Mouse (Mus musculus): ENCODE results near the gene Mybphl. TPM values are rescaled to one million over a fixed set of nuclear protein-coding genes. Genes with fewer than 3 reads are reported as not detected.
A peak's percentile ranks its signal among the peaks of the same experiment; 100 is the strongest.

The Mybphl gene
- polyA plus RNA-seq (2015; fragmentation: Nextera tagmentation; extraction: Ambion mirVana) = not detected in 2 replicates

- H3K4me3 ChIP-seq (replicated peaks) = no peak within 1 kb of the TSS
- H3K4me2 ChIP-seq (replicated peaks) = no peak within 1 kb of the TSS
- 77% methylated on average over 9 of the region's 9 CpGs for WGBS
- peaks cover 27% of the 10 kb centered on the region for H3K4me1 ChIP-seq (replicated peaks)
- 0 out of 2 replicates have a peak within 1 kb of the TSS, but pooled peaks have one; percentile 35 for H3K27ac ChIP-seq
- no peaks in the 10 kb centered on the region for H3K9me3 ChIP-seq
- 0 out of 2 replicates have a peak, but pooled peaks cover under 1% of the 10 kb centered on the region for H3K36me3 ChIP-seq
- no peaks in the 10 kb centered on the region for H3K27me3 ChIP-seq
- peak; percentile 3; the same call in 1 of the 2 replicates for ATAC-seq
- no peak within 1 kb of the TSS for H3K9ac ChIP-seq (replicated peaks)
Observed at GRCm38 (mm10) chr3:108364270-108364995, at the start of gene Mybphl. Gene Mybphl (plus strand): TSS chr3:108364911.

- Histone ChIP-seq H3K27me3 (no peaks in the 10 kb centered on the region), H3K36me3 (peaks cover 24% of the 10 kb centered on the region; the same call in 1 of the 2 replicates), H3K4me2 (replicated peaks) (no peak overlapping the region), H3K4me3 (replicated peaks) (no peak overlapping the region), H3K9me3 (no peaks in the 10 kb centered on the region), H3K9ac (replicated peaks) (no peak overlapping the region), H3K4me1 (replicated peaks) (0 out of 2 replicates have a peak, but pooled peaks cover 3% of the 10 kb centered on the region), H3K27ac (no peak overlapping the region)
- ATAC-seq = no peak
- 71% methylated on average over 2 of the region's 2 CpGs for WGBS
Observed at GRCm38 (mm10) chr3:108318517-108318916, 46.2 kb upstream of the Mybphl start.

- Histone ChIP-seq H3K9ac (replicated peaks) (no peak overlapping the region), H3K27me3 (no peaks in the 10 kb centered on the region), H3K4me3 (replicated peaks) (no peak overlapping the region), H3K9me3 (no peaks in the 10 kb centered on the region), H3K4me2 (replicated peaks) (no peak overlapping the region), H3K36me3 (peaks cover 33% of the 10 kb centered on the region), H3K4me1 (replicated peaks) (0 out of 2 replicates have a peak, but pooled peaks cover 3% of the 10 kb centered on the region), H3K27ac (no peak overlapping the region)
- no peak for ATAC-seq
- WGBS = 80% methylated on average over 4 of the region's 4 CpGs
Observed at GRCm38 (mm10) chr3:108321671-108322070, 43.0 kb upstream of the Mybphl start.

DNA sequence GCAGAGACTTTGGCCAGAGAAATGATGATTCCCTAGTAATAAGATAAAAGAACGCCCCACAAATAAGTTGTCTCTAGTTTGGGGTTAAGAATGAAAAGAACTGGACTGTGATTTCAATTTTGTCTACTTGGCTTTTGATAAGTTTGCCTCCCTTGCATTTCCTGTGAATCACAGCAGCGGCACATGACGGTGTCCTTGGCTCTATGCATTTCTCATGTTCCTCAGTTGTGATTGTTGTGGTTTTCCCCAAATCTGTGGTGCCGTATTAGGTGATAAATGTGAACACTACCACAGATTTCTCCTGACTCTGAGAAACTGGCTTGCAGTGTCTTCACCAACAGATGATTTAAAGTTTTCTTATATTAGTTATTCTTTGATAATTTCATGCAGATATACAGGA lies 42.6 kb upstream of the Mybphl start:
- 94% methylated on average over 4 of the region's 4 CpGs for WGBS
- H3K4me1 ChIP-seq (replicated peaks) = 0 out of 2 replicates have a peak, but pooled peaks cover 3% of the 10 kb centered on the region
- no peaks in the 10 kb centered on the region for H3K9me3 ChIP-seq
- no peak overlapping the region for H3K9ac ChIP-seq (replicated peaks)
- H3K27me3 ChIP-seq = no peaks in the 10 kb centered on the region
- no peak for ATAC-seq
- H3K27ac ChIP-seq = no peak overlapping the region
- H3K4me2 ChIP-seq (replicated peaks) = no peak overlapping the region
- no peak overlapping the region for H3K4me3 ChIP-seq (replicated peaks)
- peaks cover 36% of the 10 kb centered on the region for H3K36me3 ChIP-seq

DNA sequence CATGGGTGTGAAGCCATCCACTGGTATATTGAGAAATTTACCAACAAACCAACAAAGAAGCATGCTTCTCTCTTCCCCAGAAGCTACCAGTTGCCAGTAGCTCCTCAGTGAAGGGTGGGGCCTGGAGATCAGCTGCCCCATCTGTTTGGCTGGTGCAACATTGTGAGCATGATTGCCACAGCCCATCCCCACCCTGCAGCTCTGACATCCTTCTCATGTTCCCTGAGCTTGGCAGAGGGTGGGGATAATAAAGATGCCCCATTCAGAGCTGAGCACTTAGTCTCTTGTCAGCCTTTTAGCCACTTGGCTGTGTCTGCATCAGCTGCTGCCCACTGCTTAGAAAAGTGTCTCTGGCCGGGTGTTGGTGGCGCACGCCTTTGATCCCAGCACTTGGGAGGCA lies 41.7 kb upstream of the Mybphl start:
- WGBS = 86% methylated on average over 3 of the region's 3 CpGs
- H3K9ac ChIP-seq (replicated peaks) = no peak overlapping the region

GRCm38 (mm10) chr3:108324837-108325236 lies 39.9 kb upstream of the Mybphl start:
- H3K4me2 ChIP-seq (replicated peaks) = no peak overlapping the region
- no peaks in the 10 kb centered on the region for H3K27me3 ChIP-seq
- peaks cover 54% of the 10 kb centered on the region for H3K36me3 ChIP-seq
- no peak overlapping the region for H3K9ac ChIP-seq (replicated peaks)
- ATAC-seq = no peak
- H3K4me1 ChIP-seq (replicated peaks) = 0 out of 2 replicates have a peak, but pooled peaks cover 3% of the 10 kb centered on the region
- 85% methylated on average over 4 of the region's 4 CpGs for WGBS
- no peak overlapping the region for H3K4me3 ChIP-seq (replicated peaks)
- H3K9me3 ChIP-seq = no peaks in the 10 kb centered on the region
- no peak overlapping the region for H3K27ac ChIP-seq

More for the DNA sequence above, 41.7 kb upstream of the Mybphl start:
- Histone ChIP-seq H3K4me3 (replicated peaks) (no peak overlapping the region), H3K9me3 (no peaks in the 10 kb centered on the region), H3K27me3 (no peaks in the 10 kb centered on the region), H3K27ac (no peak overlapping the region), H3K4me1 (replicated peaks) (0 out of 2 replicates have a peak, but pooled peaks cover 3% of the 10 kb centered on the region), H3K36me3 (peaks cover 45% of the 10 kb centered on the region), H3K4me2 (replicated peaks) (no peak overlapping the region)
- ATAC-seq = no peak

GRCm38 (mm10) chr3:108325521-108325920 lies 39.2 kb upstream of the Mybphl start:
- H3K27me3 ChIP-seq = no peaks in the 10 kb centered on the region
- no peak overlapping the region for H3K4me3 ChIP-seq (replicated peaks)
- H3K27ac ChIP-seq = no peak overlapping the region
- H3K9me3 ChIP-seq = no peaks in the 10 kb centered on the region
- 98% methylated on average over 9 of the region's 9 CpGs for WGBS
- ATAC-seq = no peak
- no peak overlapping the region for H3K4me2 ChIP-seq (replicated peaks)
- H3K4me1 ChIP-seq (replicated peaks) = 0 out of 2 replicates have a peak, but pooled peaks cover 3% of the 10 kb centered on the region
- H3K36me3 ChIP-seq = peaks cover 58% of the 10 kb centered on the region
- H3K9ac ChIP-seq (replicated peaks) = no peak overlapping the region

GRCm38 (mm10) chr3:108327275-108327674 lies 37.4 kb upstream of the Mybphl start:
- H3K4me3 ChIP-seq (replicated peaks) = no peak overlapping the region
- ATAC-seq = no peak
- H3K36me3 ChIP-seq = peaks cover 71% of the 10 kb centered on the region
- no peak overlapping the region for H3K27ac ChIP-seq
- no peaks in the 10 kb centered on the region for H3K9me3 ChIP-seq
- 98% methylated on average over 8 of the region's 8 CpGs for WGBS
- H3K27me3 ChIP-seq = no peaks in the 10 kb centered on the region
- no peaks in the 10 kb centered on the region for H3K4me1 ChIP-seq (replicated peaks)
- H3K4me2 ChIP-seq (replicated peaks) = no peak overlapping the region
- H3K9ac ChIP-seq (replicated peaks) = no peak overlapping the region

DNA sequence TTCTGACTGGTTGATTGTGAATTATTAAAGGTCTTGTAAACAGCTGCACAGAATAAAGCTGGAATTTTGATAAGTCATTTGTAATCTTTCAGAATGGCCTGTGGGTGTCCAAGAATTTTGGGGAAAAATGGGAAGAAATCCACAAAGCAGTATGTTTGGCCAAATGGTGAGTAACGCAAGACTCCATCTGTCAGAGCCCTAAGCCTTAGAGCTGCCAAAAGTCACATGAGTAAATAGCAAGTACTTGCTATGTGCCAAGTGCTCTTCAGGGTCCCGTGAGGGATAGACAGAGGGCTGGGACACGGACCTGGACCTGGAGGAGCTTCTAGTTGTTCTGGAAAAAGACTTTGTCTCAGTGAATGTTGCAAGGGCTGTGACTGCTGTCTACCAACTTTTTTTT lies 36.8 kb upstream of the Mybphl start:
- 82% methylated on average over 3 of the region's 3 CpGs for WGBS
- peak overlapping the region; percentile 71; the same call in 1 of the 2 replicates for H3K27ac ChIP-seq
- no peak overlapping the region for H3K4me3 ChIP-seq (replicated peaks)
- H3K27me3 ChIP-seq = no peaks in the 10 kb centered on the region
- H3K9ac ChIP-seq (replicated peaks) = no peak overlapping the region
- no peak overlapping the region for H3K4me2 ChIP-seq (replicated peaks)
- H3K9me3 ChIP-seq = no peaks in the 10 kb centered on the region
- no peak for ATAC-seq
- H3K36me3 ChIP-seq = peaks cover 75% of the 10 kb centered on the region
- no peaks in the 10 kb centered on the region for H3K4me1 ChIP-seq (replicated peaks)

DNA sequence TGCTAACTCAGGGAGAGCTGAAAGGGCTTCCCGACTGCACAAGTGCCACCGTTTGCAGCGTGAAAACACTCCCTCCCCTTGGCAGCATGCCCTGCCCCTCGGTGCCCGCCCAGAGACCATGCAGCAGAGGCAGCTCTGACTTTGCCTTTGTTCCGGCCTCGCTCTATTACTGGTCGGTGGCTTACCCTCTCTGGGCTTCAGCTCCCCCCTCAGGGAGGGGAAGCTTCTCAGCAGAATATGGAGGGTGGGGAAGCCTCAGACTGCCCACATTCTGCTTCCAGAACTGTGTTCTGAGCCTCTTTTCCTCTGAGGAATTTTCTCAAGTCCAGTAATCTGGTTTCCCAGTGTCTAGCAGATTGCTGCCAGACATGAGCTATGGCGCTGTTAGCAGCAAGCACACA lies 36.3 kb upstream of the Mybphl start:
- WGBS = 69% methylated on average over 9 of the region's 9 CpGs
- Histone ChIP-seq H3K36me3 (peaks cover 78% of the 10 kb centered on the region), H3K9ac (replicated peaks) (no peak overlapping the region), H3K27me3 (no peaks in the 10 kb centered on the region), H3K4me1 (replicated peaks) (no peaks in the 10 kb centered on the region), H3K27ac (peak overlapping the region; percentile 71; the same call in 1 of the 2 replicates), H3K9me3 (no peaks in the 10 kb centered on the region), H3K4me3 (replicated peaks) (no peak overlapping the region), H3K4me2 (replicated peaks) (no peak overlapping the region)
- peak; percentile 63 for ATAC-seq

- H3K4me1 ChIP-seq (replicated peaks) = no peaks in the 10 kb centered on the region
- peaks cover 87% of the 10 kb centered on the region for H3K36me3 ChIP-seq
- H3K27ac ChIP-seq = no peak overlapping the region
- no peak overlapping the region for H3K4me2 ChIP-seq (replicated peaks)
- 92% methylated on average over 6 of the region's 6 CpGs for WGBS
- H3K9me3 ChIP-seq = no peaks in the 10 kb centered on the region
- no peak for ATAC-seq
- H3K9ac ChIP-seq (replicated peaks) = no peak overlapping the region
- no peaks in the 10 kb centered on the region for H3K27me3 ChIP-seq
- H3K4me3 ChIP-seq (replicated peaks) = no peak overlapping the region
Observed at GRCm38 (mm10) chr3:108330812-108331211, 33.9 kb upstream of the Mybphl start.

DNA sequence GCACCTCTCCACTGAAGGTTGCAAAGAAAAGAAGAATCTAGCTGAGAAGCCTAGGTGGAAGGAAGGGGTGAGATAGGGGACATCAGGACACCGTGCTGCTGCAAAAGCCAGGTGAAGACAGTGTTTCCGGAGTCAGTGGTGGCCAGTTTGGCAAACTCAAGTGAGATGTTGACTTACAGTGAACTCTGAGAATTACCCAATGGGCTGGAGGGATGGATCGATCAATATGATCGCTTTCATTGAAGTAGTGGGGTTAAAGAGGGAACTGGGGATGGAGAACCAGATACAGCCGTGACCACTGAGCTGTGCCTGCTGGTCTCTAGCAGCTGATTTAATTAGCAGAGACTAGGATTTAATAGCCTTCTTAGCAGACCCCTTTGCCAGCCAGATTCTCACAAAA lies 27.8 kb upstream of the Mybphl start:
- Histone ChIP-seq H3K4me3 (replicated peaks) (no peak overlapping the region), H3K9me3 (no peaks in the 10 kb centered on the region), H3K4me2 (replicated peaks) (no peak overlapping the region), H3K4me1 (replicated peaks) (no peaks in the 10 kb centered on the region), H3K36me3 (peaks cover 98% of the 10 kb centered on the region), H3K27ac (no peak overlapping the region), H3K9ac (replicated peaks) (no peak overlapping the region), H3K27me3 (no peaks in the 10 kb centered on the region)
- 91% methylated on average over 5 of the region's 5 CpGs for WGBS
- no peak for ATAC-seq
